15 mouse cellular contexts compared by ENCODE assay signal in the genomic region with DNA sequence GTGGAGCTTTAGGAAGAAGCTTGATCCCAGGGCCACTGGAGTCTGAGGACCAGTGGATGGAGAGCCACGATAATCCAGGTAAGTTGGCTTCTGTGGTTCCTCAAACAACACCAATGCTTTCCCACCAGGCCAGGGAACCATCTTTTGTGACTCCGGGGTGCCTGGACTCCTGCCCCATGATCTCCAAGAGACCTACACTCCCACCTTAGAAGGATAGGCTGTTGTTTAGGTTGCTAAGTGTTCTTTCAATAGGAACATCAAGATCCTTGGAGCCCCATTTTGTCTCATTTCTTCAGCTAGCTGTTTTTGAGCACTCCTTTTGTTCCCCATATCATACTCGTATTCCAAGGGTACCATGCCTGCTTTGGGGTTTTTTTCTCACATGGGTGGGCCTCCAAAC. TPM values are rescaled to one million over a fixed set of nuclear protein-coding genes. Genes with fewer than 3 reads are reported as not detected.
DNase-seq lines count a peak whose midpoint lies in the region.
"Not testable (repeated sequence)": the region's sequence is repeated elsewhere in the genome, so short reads cannot be mapped to it uniquely, and the experiment has no call there.
"Had no signal": no experiment of that assay in that cellular context is flagged by ENCODE, and none has a peak within 500 bp of the region (broad histone marks: within the 10 kb centered on the region; RNA-seq: fewer than 3 reads in every experiment).

No protein-coding gene starts in this region.

- intact Hi-C loops in heart, postnatal 25 days (cut with DNase I), result not testable (repeated sequence)

- peak; percentile 94 for DNase-seq in heart, adult 11 months
- peak; percentile 4 for DNase-seq in heart, postnatal 25 days (ENCODE audit: low spot score)
- DNase-seq in spleen, postnatal 4 days (ENCODE audit: low spot score in 2 of 2), result peak; percentile 11 to 60

RNA-seq across cellular contexts. Expression of a gene that starts 18.4 kb away (rescaled TPM):
- not detected for total RNA-seq in heart, postnatal 25 days (2021)
- total RNA-seq: adrenal gland, adult 18-20 months; adrenal gland, adult 2 months; adrenal gland, adult 8-10 months; adrenal gland, postnatal 10 days; adrenal gland, postnatal 14 days; adrenal gland, postnatal 25 days; adrenal gland, postnatal 36 days; adrenal gland, postnatal 4 days; CH12.LX; G1E; MEL had no signal

RNA-seq across cellular contexts. Expression of a gene that starts 42.3 kb away (rescaled TPM):
- not detected for total RNA-seq in heart, postnatal 25 days (2021)
- total RNA-seq: adrenal gland, adult 18-20 months; adrenal gland, adult 2 months; adrenal gland, adult 8-10 months; adrenal gland, postnatal 10 days; adrenal gland, postnatal 14 days; adrenal gland, postnatal 25 days; adrenal gland, postnatal 36 days; CH12.LX; G1E; MEL had no signal

RNA-seq across cellular contexts. Expression of a gene that starts 42.6 kb away (rescaled TPM):
- not detected for total RNA-seq in heart, postnatal 25 days (2021)
- total RNA-seq: adrenal gland, adult 18-20 months; adrenal gland, adult 2 months; adrenal gland, adult 8-10 months; adrenal gland, postnatal 10 days; adrenal gland, postnatal 14 days; adrenal gland, postnatal 25 days; adrenal gland, postnatal 36 days; adrenal gland, postnatal 4 days; CH12.LX; ES-E14; MEL had no signal

Comparison
In these comparisons a context has a peak if more than half of its experiments do, and no peak if none do; other contexts are left out.
1. DNase-seq: peak in every context shown above with its lines; median percentile 94 in heart, adult 11 months; 36 in spleen, postnatal 4 days; 4 in heart, postnatal 25 days.